ENCODE assay signal across 8 mouse cellular contexts in genomic region chr13:49298514-49299381, GRCm38 (mm10). TPM values are rescaled to one million over a fixed set of nuclear protein-coding genes. Genes with fewer than 3 reads are reported as not detected.
DNase-seq lines count a peak whose midpoint lies in the region.

No protein-coding gene starts in this region.

- peak; percentile 48 for DNase-seq in urinary bladder, postnatal 14 days (ENCODE audit: low spot score)
- DNase-seq in urinary bladder, postnatal 25 days (ENCODE audit: low spot score) = no peak
- DNase-seq in kidney, adult 18-20 months = peak; percentile 73
- DNase-seq in lung, postnatal 25 days (ENCODE audit: low spot score) = peak; percentile 32
- DNase-seq in yolk sac, embryonic 10.5 days (ENCODE audit: low spot score) = peak; percentile 81
- no peak for DNase-seq in left cerebral cortex, adult 18-20 months (ENCODE audit: low spot score in 2 of 2)
- DNase-seq in thymus, postnatal 4 days = no peak
- no peak for DNase-seq in right cerebral cortex, postnatal 36 days (ENCODE audit: low spot score in 2 of 2)

RNA-seq across cellular contexts. Expression of gene Fgd3, which starts 21.4 kb away (rescaled TPM):
- 1 to 10 TPM; 5.0 to 5.9 TPM for total RNA-seq in left cerebral cortex, adult 18-20 months (2021)

RNA-seq across cellular contexts. Expression of gene Bicd2, which starts 42.6 kb away (rescaled TPM):
- total RNA-seq in left cerebral cortex, adult 18-20 months (2021) = 10 to 100 TPM; 46.4 to 48.6 TPM

RNA-seq across cellular contexts. Expression of gene Susd3, which starts 50.2 kb away (rescaled TPM):
- total RNA-seq in left cerebral cortex, adult 18-20 months (2021) = 1 to 10 TPM; 2.4 to 2.6 TPM

Comparison
In these comparisons a context has a peak if more than half of its experiments do, and no peak if none do; other contexts are left out.
1. DNase-seq: peak in urinary bladder, postnatal 14 days (single experiment), kidney, adult 18-20 months (single experiment), lung, postnatal 25 days (single experiment) and yolk sac, embryonic 10.5 days (single experiment); none in urinary bladder, postnatal 25 days (single experiment), left cerebral cortex, adult 18-20 months (0 of 2), thymus, postnatal 4 days (single experiment) and right cerebral cortex, postnatal 36 days (0 of 2).